Mouse (Mus musculus): ENCODE data around the gene Prkcsh. TPM values are rescaled to one million over a fixed set of nuclear protein-coding genes. Genes with fewer than 3 reads are reported as not detected.

Prkcsh gene
- polyA plus RNA-seq, 1 experiment from 2014 or later, result 68.5 TPM

GRCm38 (mm10) chr9:22051161-22051957, 48.8 kb downstream of the Prkcsh start:
- H3K27me3 ChIP-seq (replicated peaks), result peaks cover 98% of the 10 kb centered on the region
- WGBS (ENCODE audit: insufficient replicate concordance), result 5% methylated on average over 61 of the region's 67 CpGs
- H3K4me3 ChIP-seq, result peak overlapping the region; percentile 48
- H3K4me2 ChIP-seq, result peak overlapping the region; percentile 77
- H3K36me3 ChIP-seq, result no peaks in the 10 kb centered on the region; the same call in 1 of the 2 replicates
- H3K9me3 ChIP-seq (replicated peaks), result no peaks in the 10 kb centered on the region
- ATAC-seq, result no peak
- peak overlapping the region; percentile 46; the same call in 1 of the 2 replicates for H3K9ac ChIP-seq
- no peak overlapping the region for H3K27ac ChIP-seq
- H3K4me1 ChIP-seq, result peaks cover 47% of the 10 kb centered on the region

GRCm38 (mm10) chr9:22051958-22052254, 49.3 kb downstream of the Prkcsh start, which contains the start of gene Elavl3:
Elavl3 (minus strand) TSS chr9:22052023.
- WGBS (ENCODE audit: insufficient replicate concordance), result 4% methylated on average over 18 of the region's 28 CpGs
- peaks cover 5% of the 10 kb centered on the region; the same call in 1 of the 2 replicates for H3K36me3 ChIP-seq
- H3K9ac ChIP-seq, result peak within 1 kb of the TSS; percentile 46; the same call in 1 of the 2 replicates
- no peaks in the 10 kb centered on the region for H3K9me3 ChIP-seq (replicated peaks)
- peak within 1 kb of the TSS; percentile 48 for H3K4me3 ChIP-seq
- H3K27me3 ChIP-seq (replicated peaks), result peaks cover 96% of the 10 kb centered on the region
- H3K4me2 ChIP-seq, result peak within 1 kb of the TSS; percentile 77
- ATAC-seq, result no peak
- peaks cover 50% of the 10 kb centered on the region for H3K4me1 ChIP-seq
- H3K27ac ChIP-seq, result no peak within 1 kb of the TSS

- Histone ChIP-seq H3K4me3 (no peak overlapping the region), H3K36me3 (peaks cover 22% of the 10 kb centered on the region), H3K27ac (no peak overlapping the region), H3K9me3 (replicated peaks) (no peaks in the 10 kb centered on the region), H3K27me3 (replicated peaks) (peaks cover 83% of the 10 kb centered on the region), H3K4me2 (no peak overlapping the region), H3K4me1 (peaks cover 50% of the 10 kb centered on the region), H3K9ac (no peak overlapping the region)
- no peak for ATAC-seq
- WGBS (ENCODE audit: insufficient replicate concordance), result 18% methylated on average over 6 of the region's 7 CpGs
Measured at GRCm38 (mm10) chr9:22053657-22054056, 51.1 kb downstream of the Prkcsh start.

GRCm38 (mm10) chr9:22054411-22055076, 51.9 kb downstream of the Prkcsh start:
- H3K36me3 ChIP-seq, result peaks cover 29% of the 10 kb centered on the region
- peak; percentile 62 for ATAC-seq
- H3K27ac ChIP-seq, result no peak overlapping the region
- H3K27me3 ChIP-seq (replicated peaks), result peaks cover 74% of the 10 kb centered on the region
- peak overlapping the region; percentile 20; the same call in 1 of the 2 replicates for H3K4me3 ChIP-seq
- H3K4me1 ChIP-seq, result peaks cover 46% of the 10 kb centered on the region
- 2% methylated on average over 32 of the region's 32 CpGs for WGBS (ENCODE audit: insufficient replicate concordance)
- H3K9ac ChIP-seq, result no peak overlapping the region
- peak overlapping the region; percentile 53 for H3K4me2 ChIP-seq
- no peaks in the 10 kb centered on the region for H3K9me3 ChIP-seq (replicated peaks)

GRCm38 (mm10) chr9:22055713-22056112, 53.1 kb downstream of the Prkcsh start:
- H3K9me3 ChIP-seq (replicated peaks), result no peaks in the 10 kb centered on the region
- H3K36me3 ChIP-seq, result peaks cover 34% of the 10 kb centered on the region
- H3K4me1 ChIP-seq, result peaks cover 34% of the 10 kb centered on the region
- H3K27ac ChIP-seq, result no peak overlapping the region
- no peak overlapping the region for H3K4me3 ChIP-seq
- H3K9ac ChIP-seq, result no peak overlapping the region
- peaks cover 63% of the 10 kb centered on the region for H3K27me3 ChIP-seq (replicated peaks)
- no peak overlapping the region for H3K4me2 ChIP-seq
- ATAC-seq, result no peak
- 38% methylated on average over 29 of the region's 29 CpGs for WGBS (ENCODE audit: insufficient replicate concordance)

GRCm38 (mm10) chr9:22056303-22056910, 53.8 kb downstream of the Prkcsh start:
- 67% methylated on average over 9 of the region's 9 CpGs for WGBS (ENCODE audit: insufficient replicate concordance)
- no peak overlapping the region for H3K9ac ChIP-seq
- H3K4me3 ChIP-seq, result no peak overlapping the region
- no peak overlapping the region for H3K4me2 ChIP-seq
- H3K36me3 ChIP-seq, result peaks cover 41% of the 10 kb centered on the region
- ATAC-seq, result no peak
- H3K9me3 ChIP-seq (replicated peaks), result no peaks in the 10 kb centered on the region
- peaks cover 56% of the 10 kb centered on the region for H3K27me3 ChIP-seq (replicated peaks)
- H3K27ac ChIP-seq, result no peak overlapping the region
- H3K4me1 ChIP-seq, result peaks cover 27% of the 10 kb centered on the region

GRCm38 (mm10) chr9:22057031-22057517, 54.5 kb downstream of the Prkcsh start:
- H3K27ac ChIP-seq, result no peak overlapping the region
- H3K4me2 ChIP-seq, result no peak overlapping the region
- no peaks in the 10 kb centered on the region for H3K9me3 ChIP-seq (replicated peaks)
- H3K4me1 ChIP-seq, result peaks cover 21% of the 10 kb centered on the region
- H3K9ac ChIP-seq, result no peak overlapping the region
- no peak overlapping the region for H3K4me3 ChIP-seq
- H3K36me3 ChIP-seq, result peaks cover 46% of the 10 kb centered on the region
- peaks cover 49% of the 10 kb centered on the region for H3K27me3 ChIP-seq (replicated peaks)
- no peak for ATAC-seq
- WGBS (ENCODE audit: insufficient replicate concordance), result 86% methylated on average over 9 of the region's 9 CpGs

- Histone ChIP-seq H3K36me3 (peaks cover 55% of the 10 kb centered on the region), H3K4me3 (no peak overlapping the region)
- 76% methylated on average over 9 of the region's 9 CpGs for WGBS (ENCODE audit: insufficient replicate concordance)
Measured at GRCm38 (mm10) chr9:22058011-22058424, 55.4 kb downstream of the Prkcsh start.

GRCm38 (mm10) chr9:22061339-22061738, 58.7 kb downstream of the Prkcsh start:
- peaks cover 86% of the 10 kb centered on the region for H3K36me3 ChIP-seq
- H3K27me3 ChIP-seq (replicated peaks), result 0 out of 2 replicates have a peak, but pooled peaks cover 6% of the 10 kb centered on the region
- no peak overlapping the region for H3K9ac ChIP-seq
- no peak for ATAC-seq
- 85% methylated on average over 2 of the region's 2 CpGs for WGBS (ENCODE audit: insufficient replicate concordance)
- no peak overlapping the region for H3K27ac ChIP-seq
- no peak overlapping the region for H3K4me3 ChIP-seq
- H3K9me3 ChIP-seq (replicated peaks), result no peaks in the 10 kb centered on the region
- H3K4me1 ChIP-seq, result peaks cover 2% of the 10 kb centered on the region; the same call in 1 of the 2 replicates
- H3K4me2 ChIP-seq, result no peak overlapping the region

More at GRCm38 (mm10) chr9:22058011-22058424, 55.4 kb downstream of the Prkcsh start:
- no peak overlapping the region for H3K4me2 ChIP-seq
- H3K27me3 ChIP-seq (replicated peaks), result peaks cover 40% of the 10 kb centered on the region
- no peak overlapping the region for H3K9ac ChIP-seq
- peaks cover 20% of the 10 kb centered on the region for H3K4me1 ChIP-seq
- H3K9me3 ChIP-seq (replicated peaks), result no peaks in the 10 kb centered on the region
- no peak overlapping the region for H3K27ac ChIP-seq
- ATAC-seq, result no peak
